Mouse (Mus musculus): Measurements from ENCODE around the gene Shmt1.

Shmt1 gene

GRCm38 (mm10) chr11:60811618-60812017 lies at the start of gene Shmt1:
Gene Shmt1, minus strand, starts transcription at chr11:60811718.
- DNase-seq (ENCODE audit: inconsistent age in 2 of 2, low spot score in 1 of 2) = peak in 1 of 2 experiments; percentile 21

- no peak for DNase-seq (ENCODE audit: inconsistent age in 2 of 2, low spot score in 1 of 2)
These were observed 45.1 kb upstream of the Shmt1 start for GRCm38 (mm10) chr11:60856587-60856986.

GRCm38 (mm10) chr11:60845415-60845814 lies 33.9 kb upstream of the Shmt1 start:
- no peak for DNase-seq (ENCODE audit: inconsistent age in 2 of 2, low spot score in 1 of 2)

- DNase-seq (ENCODE audit: inconsistent age in 2 of 2, low spot score in 1 of 2) = no peak
These were observed 31.9 kb upstream of the Shmt1 start for GRCm38 (mm10) chr11:60843412-60843811.

GRCm38 (mm10) chr11:60841467-60842200 lies 30.1 kb upstream of the Shmt1 start:
- no peak for DNase-seq (ENCODE audit: inconsistent age in 2 of 2, low spot score in 1 of 2)

- DNase-seq (ENCODE audit: inconsistent age in 2 of 2, low spot score in 1 of 2) = no peak
These were observed 26.3 kb upstream of the Shmt1 start for GRCm38 (mm10) chr11:60837644-60838406.

- no peak for DNase-seq (ENCODE audit: inconsistent age in 2 of 2, low spot score in 1 of 2)
These were observed 25.4 kb upstream of the Shmt1 start for GRCm38 (mm10) chr11:60836897-60837296.

- DNase-seq (ENCODE audit: inconsistent age in 2 of 2, low spot score in 1 of 2) = peak; percentile 91 to 97
These were observed 19.0 kb upstream of the Shmt1 start, which contains the start of gene Dhrs7b for GRCm38 (mm10) chr11:60830433-60831052. Gene Dhrs7b, plus strand, starts transcription at chr11:60830631.

- peak in 1 of 2 experiments; percentile 33 for DNase-seq (ENCODE audit: inconsistent age in 2 of 2, low spot score in 1 of 2)
These were observed 17.4 kb upstream of the Shmt1 start for GRCm38 (mm10) chr11:60828903-60829302.

- DNase-seq (ENCODE audit: inconsistent age in 2 of 2, low spot score in 1 of 2) = no peak
These were observed 15.9 kb upstream of the Shmt1 start for GRCm38 (mm10) chr11:60827241-60827945.

GRCm38 (mm10) chr11:60826700-60827099 lies 15.2 kb upstream of the Shmt1 start:
- DNase-seq (ENCODE audit: inconsistent age in 2 of 2, low spot score in 1 of 2) = no peak

- no peak for DNase-seq (ENCODE audit: inconsistent age in 2 of 2, low spot score in 1 of 2)
These were observed 13.7 kb upstream of the Shmt1 start for GRCm38 (mm10) chr11:60825191-60825590.

- peak in 1 of 2 experiments; percentile 38 for DNase-seq (ENCODE audit: inconsistent age in 2 of 2, low spot score in 1 of 2)
These were observed 12.3 kb upstream of the Shmt1 start for GRCm38 (mm10) chr11:60823771-60824170.

GRCm38 (mm10) chr11:60816398-60816797 lies 4.9 kb upstream of the Shmt1 start:
- no peak for DNase-seq (ENCODE audit: inconsistent age in 2 of 2, low spot score in 1 of 2)

GRCm38 (mm10) chr11:60811054-60811460 lies 461 bp downstream of the Shmt1 start:
- DNase-seq (ENCODE audit: inconsistent age in 2 of 2, low spot score in 1 of 2) = peak; percentile 97 to 98

- peak in 1 of 2 experiments; percentile 77 for DNase-seq (ENCODE audit: inconsistent age in 2 of 2, low spot score in 1 of 2)
These were observed 1.2 kb downstream of the Shmt1 start for GRCm38 (mm10) chr11:60810046-60810965.

- peak in 1 of 2 experiments; percentile 43 for DNase-seq (ENCODE audit: inconsistent age in 2 of 2, low spot score in 1 of 2)
These were observed 2.0 kb downstream of the Shmt1 start for GRCm38 (mm10) chr11:60809546-60809945.

- peak; percentile 70 to 93 for DNase-seq (ENCODE audit: inconsistent age in 2 of 2, low spot score in 1 of 2)
These were observed 3.0 kb downstream of the Shmt1 start for GRCm38 (mm10) chr11:60808286-60809070.

- DNase-seq (ENCODE audit: inconsistent age in 2 of 2, low spot score in 1 of 2) = peak in 1 of 2 experiments; percentile 71
These were observed 10.6 kb downstream of the Shmt1 start for GRCm38 (mm10) chr11:60800892-60801291.

Data from adrenal gland, adult (tissue).